Mouse (Mus musculus) embryonic facial prominence, embryonic 11.5 days (tissue): ENCODE data around the gene Cd300c2. TPM values are rescaled to one million over a fixed set of nuclear protein-coding genes. Genes with fewer than 3 reads are reported as not detected.

Experiments used
- ATAC-seq: fragments of 200-750 bp; cut with Nextera tagmentation; replicated peaks from 2 replicates; pipeline ENCODE4 v1.8.0; 2017; ENCODE audit warnings: low read depth; ENCODE audit not compliant: insufficient number of reproducible peaks, low FRiP score, low TSS enrichment
- DNase-seq: peaks from one replicate; pipeline ENCODE4 v3.0.0-alpha.2; 2015; ENCODE audit warnings: low spot score
- H3K27ac ChIP-seq: fragments of 300-500 bp; sonication (generic); replicated peaks from 2 replicates; pipeline ENCODE4 v1.5.1; 2014; ENCODE audit warnings: mild to moderate bottlenecking, low read depth, low read length, control low read depth
- H3K27me3 ChIP-seq: fragments of 300-500 bp; sonication (generic); 2 replicates; pipeline ENCODE4 v1.6.1; 2014; ENCODE audit warnings: mild to moderate bottlenecking, low read length, moderate library complexity, mixed read lengths; ENCODE audit not compliant: control insufficient read depth, insufficient read depth
- H3K36me3 ChIP-seq: fragments of 300-500 bp; sonication (generic); replicated peaks from 2 replicates; pipeline ENCODE4 v1.6.1; 2014; ENCODE audit warnings: low read depth, mild to moderate bottlenecking, low read length, moderate library complexity, mixed read lengths; ENCODE audit not compliant: control insufficient read depth, insufficient read depth
- H3K4me1 ChIP-seq: fragments of 300-500 bp; sonication (generic); 2 replicates; pipeline ENCODE4 v1.6.1; 2014; ENCODE audit warnings: low read length, mixed read lengths; ENCODE audit not compliant: control insufficient read depth, insufficient read depth
- H3K4me2 ChIP-seq: fragments of 300-500 bp; sonication (generic); 2 replicates; pipeline ENCODE4 v1.6.1; 2014; ENCODE audit warnings: low read depth, mild to moderate bottlenecking, control low read depth, low read length, moderate library complexity
- H3K4me3 ChIP-seq: fragments of 300-500 bp; sonication (generic); 2 replicates; pipeline ENCODE4 v1.5.1; 2014; ENCODE audit warnings: low read depth, low read length, control low read depth
- H3K9ac ChIP-seq: fragments of 300-500 bp; sonication (generic); replicated peaks from 2 replicates; pipeline ENCODE4 v1.6.1; 2014; ENCODE audit warnings: mild to moderate bottlenecking, control low read depth, low read length
- H3K9me3 ChIP-seq: fragments of 300-500 bp; sonication (generic); replicated peaks from 2 replicates; pipeline ENCODE4 v1.6.1; 2016; ENCODE audit warnings: mild to moderate bottlenecking, low read length, inconsistent platforms, mixed read lengths; ENCODE audit not compliant: control insufficient read depth
- WGBS: fragments of 180-500 bp; shearing (Covaris S2); extraction: QIAGEN DNeasy Blood & Tissue Kit; methylation state at CpG from one replicate; pipeline ENCODE4 v1.1.7; 2014; 5-methylcytosine and 5-hydroxymethylcytosine counted together
- polyA plus RNA-seq: library from polyadenylated mRNA; unstranded; fragments of >200 nt; fragmentation: Nextera tagmentation; extraction: Ambion mirVana; gene quantifications from 2 replicates; pipeline ENCODE4 v1.2.1, GENCODE M21; 2014

Cd300c2 gene
- polyA plus RNA-seq, 1 experiment from 2014 or later, result 0.94 TPM

GRCm38 (mm10) chr11:114981866-114982265, 19.8 kb downstream of the Cd300c2 start:
- H3K4me1 ChIP-seq, result no peaks in the 10 kb centered on the region
- no peak overlapping the region for H3K9ac ChIP-seq
- no peaks in the 10 kb centered on the region for H3K36me3 ChIP-seq
- no peak overlapping the region for H3K4me2 ChIP-seq
- DNase-seq (no peak), ATAC-seq (no peak)
- H3K4me3 ChIP-seq, result no peak overlapping the region
- H3K27me3 ChIP-seq, result no peaks in the 10 kb centered on the region
- H3K9me3 ChIP-seq, result no peaks in the 10 kb centered on the region
- H3K27ac ChIP-seq, result no peak overlapping the region
- whole genome bisulfite sequencing, result 74% methylated on average over 4 of the region's 4 CpGs

- ATAC-seq, result no peak
- no peaks in the 10 kb centered on the region for H3K27me3 ChIP-seq
- H3K9me3 ChIP-seq, result no peaks in the 10 kb centered on the region
- no peak for DNase-seq
- no peak overlapping the region for H3K9ac ChIP-seq
- whole genome bisulfite sequencing, result 88% methylated on average over 10 of the region's 10 CpGs
- H3K4me3 ChIP-seq, result no peak overlapping the region
- H3K4me2 ChIP-seq, result no peak overlapping the region
- H3K27ac ChIP-seq, result no peak overlapping the region
- no peaks in the 10 kb centered on the region for H3K36me3 ChIP-seq
- H3K4me1 ChIP-seq, result no peaks in the 10 kb centered on the region
These were observed 29.0 kb downstream of the Cd300c2 start for GRCm38 (mm10) chr11:114972726-114973125.

GRCm38 (mm10) chr11:114968752-114969207, 32.9 kb downstream of the Cd300c2 start, which contains the start of gene Cd300c:
Gene Cd300c (minus strand): TSS chr11:114969157.
- Histone ChIP-seq H3K9me3 (no peaks in the 10 kb centered on the region), H3K36me3 (no peaks in the 10 kb centered on the region), H3K4me3 (no peak within 1 kb of the TSS), H3K4me1 (no peaks in the 10 kb centered on the region), H3K4me2 (no peak within 1 kb of the TSS), H3K27me3 (no peaks in the 10 kb centered on the region), H3K9ac (no peak within 1 kb of the TSS), H3K27ac (no peak within 1 kb of the TSS)
- DNase-seq, result no peak
- ATAC-seq, result no peak
- WGBS, result 86% methylated on average over 9 of the region's 9 CpGs

- WGBS, result 56% methylated on average over 3 of the region's 3 CpGs
- Histone ChIP-seq H3K27me3 (no peaks in the 10 kb centered on the region), H3K4me1 (no peaks in the 10 kb centered on the region), H3K36me3 (no peaks in the 10 kb centered on the region), H3K9me3 (no peaks in the 10 kb centered on the region), H3K4me3 (no peak overlapping the region), H3K4me2 (no peak overlapping the region), H3K9ac (no peak overlapping the region), H3K27ac (no peak overlapping the region)
- no peak for ATAC-seq
- no peak for DNase-seq
These were observed 36.4 kb downstream of the Cd300c2 start for GRCm38 (mm10) chr11:114965182-114965828.

GRCm38 (mm10) chr11:114960369-114960768, 41.3 kb downstream of the Cd300c2 start:
- Histone ChIP-seq H3K4me1 (no peaks in the 10 kb centered on the region), H3K27ac (no peak overlapping the region), H3K4me2 (no peak overlapping the region), H3K27me3 (no peaks in the 10 kb centered on the region), H3K36me3 (no peaks in the 10 kb centered on the region), H3K9me3 (no peaks in the 10 kb centered on the region), H3K4me3 (no peak overlapping the region), H3K9ac (no peak overlapping the region)
- no peak for DNase-seq
- WGBS, result 76% methylated on average over 1 of the region's 1 CpGs
- ATAC-seq, result no peak

Other genes with a start within 250 kb of the Cd300c2 start
- 0.81 and 2.1 TPM in 2 replicates for gene Kif19a, start 236.5 kb downstream of the Cd300c2 start, polyA plus RNA-seq
- 9.5 and 9.8 TPM in 2 replicates for gene Btbd17, start 205.9 kb downstream of the Cd300c2 start, polyA plus RNA-seq
- gene Gpr142, start 203.0 kb downstream of the Cd300c2 start, polyA plus RNA-seq, result not detected in 2 replicates
- 31.5 and 36.4 TPM in 2 replicates for gene Gprc5c, start 150.7 kb downstream of the Cd300c2 start, polyA plus RNA-seq
- 0.85 and 1.4 TPM in 2 replicates for gene Cd300a, start 111.8 kb downstream of the Cd300c2 start, polyA plus RNA-seq
- gene Cd300lb, start 67.5 kb downstream of the Cd300c2 start, polyA plus RNA-seq, result not detected in 2 replicates
- gene Cd300c, start 32.7 kb downstream of the Cd300c2 start, polyA plus RNA-seq, result not detected in 2 replicates
- 0.07 and 0.15 TPM in 2 replicates for gene Cd300ld, start 12.0 kb downstream of the Cd300c2 start, polyA plus RNA-seq
- gene Cd300ld2, start 14.3 kb upstream of the Cd300c2 start, polyA plus RNA-seq, result not detected in 2 replicates
- not detected in 2 replicates for gene Cd300ld4, start 25.1 kb upstream of the Cd300c2 start, polyA plus RNA-seq
- gene Cd300ld5, start 35.9 kb upstream of the Cd300c2 start, polyA plus RNA-seq, result not detected in 2 replicates
- gene Cd300ld3, start 46.5 kb upstream of the Cd300c2 start, polyA plus RNA-seq, result not detected in 2 replicates
- not detected in 2 replicates for gene Cd300e, start 60.3 kb upstream of the Cd300c2 start, polyA plus RNA-seq
- 1.4 and 1.9 TPM in 2 replicates for gene Rab37, start 89.6 kb upstream of the Cd300c2 start, polyA plus RNA-seq
- gene Cd300lf, start 132.1 kb upstream of the Cd300c2 start, polyA plus RNA-seq, result not detected in 2 replicates
- gene Slc9a3r1, start 161.5 kb upstream of the Cd300c2 start, polyA plus RNA-seq, result 31.3 and 36.0 TPM in 2 replicates
- 6.9 and 7.7 TPM in 2 replicates for gene Tmem104, start 185.6 kb upstream of the Cd300c2 start, polyA plus RNA-seq
- gene Nat9, start 186.0 kb upstream of the Cd300c2 start, polyA plus RNA-seq, result 15.5 and 19.5 TPM in 2 replicates